Mouse (Mus musculus) kidney, embryonic 14.5 days (tissue): ENCODE results near the gene Cnot3. TPM values are rescaled to one million over a fixed set of nuclear protein-coding genes. Genes with fewer than 3 reads are reported as not detected.
"Not testable (repeated sequence)": the region's sequence is repeated elsewhere in the genome, so short reads cannot be mapped to it uniquely, and the experiment has no call there.

Experiments
- ATAC-seq: fragments of 200-750 bp; cut with Nextera tagmentation; 2 replicates; pipeline ENCODE4 v1.8.0; 2017; ENCODE audit warnings: moderate number of reproducible peaks, mild to moderate bottlenecking, moderate TSS enrichment, moderate library complexity; ENCODE audit not compliant: low FRiP score, low TSS enrichment
- H3K27ac ChIP-seq: fragments of 300-500 bp; sonication (generic); 2 replicates; pipeline ENCODE4 v1.5.1; 2014; ENCODE audit warnings: low read depth, mild to moderate bottlenecking, low read length, moderate library complexity, mixed read lengths
- H3K27me3 ChIP-seq: fragments of 300-500 bp; sonication (generic); 2 replicates; pipeline ENCODE4 v1.6.1; 2014; ENCODE audit warnings: mild to moderate bottlenecking, low read length; ENCODE audit not compliant: control insufficient read depth, insufficient read depth
- H3K36me3 ChIP-seq: fragments of 300-500 bp; sonication (generic); 2 replicates; pipeline ENCODE4 v1.6.1; 2014; ENCODE audit warnings: low read length, mixed read lengths; ENCODE audit not compliant: control insufficient read depth, insufficient read depth
- H3K4me1 ChIP-seq: fragments of 300-500 bp; sonication (generic); 2 replicates; pipeline ENCODE4 v1.6.1; 2014; ENCODE audit warnings: low read length, mixed read lengths; ENCODE audit not compliant: control insufficient read depth, insufficient read depth
- H3K4me2 ChIP-seq: fragments of 300-500 bp; sonication (generic); replicated peaks from 2 replicates; pipeline ENCODE4 v1.6.1; 2014; ENCODE audit warnings: low read depth, mild to moderate bottlenecking, low read length
- H3K4me3 ChIP-seq: fragments of 300-500 bp; sonication (generic); 2 replicates; pipeline ENCODE4 v1.5.1; 2014; ENCODE audit warnings: mild to moderate bottlenecking, low read length
- H3K9ac ChIP-seq: fragments of 300-500 bp; sonication (generic); 2 replicates; pipeline ENCODE4 v1.6.1; 2014; ENCODE audit warnings: low read depth, mild to moderate bottlenecking, low read length, moderate library complexity
- H3K9me3 ChIP-seq: fragments of 300-500 bp; sonication (generic); 2 replicates; pipeline ENCODE4 v1.6.1; 2016; ENCODE audit warnings: low read length; ENCODE audit not compliant: control insufficient read depth
- WGBS: fragments of 180-500 bp; shearing (Covaris S2); extraction: QIAGEN DNeasy Blood & Tissue Kit; methylation state at CpG from one replicate; pipeline ENCODE4 v1.1.7; 2014; 5-methylcytosine and 5-hydroxymethylcytosine counted together
- microRNA-seq: library from miRNA; unstranded; fragments of <30 nt; microRNA quantifications from one replicate; pipeline ENCODE4, GENCODE M21; 2016
- polyA plus RNA-seq: library from polyadenylated mRNA; unstranded; fragments of >200 nt; fragmentation: Nextera tagmentation; extraction: Ambion mirVana; gene quantifications from 2 replicates; pipeline ENCODE4 v1.2.1, GENCODE M21; 2014

Gene Cnot3
- polyA plus RNA-seq, 1 experiment from 2014 or later = 74.0 TPM

GRCm38 (mm10) chr7:3708447-3708980 lies 63.4 kb downstream of the Cnot3 start:
- not testable (repeated sequence) for H3K4me2 ChIP-seq, ATAC-seq, H3K27ac ChIP-seq, H3K4me1 ChIP-seq, H3K9me3 ChIP-seq, H3K9ac ChIP-seq, H3K4me3 ChIP-seq, H3K27me3 ChIP-seq
- H3K36me3 ChIP-seq = peaks cover 26% of the 10 kb centered on the region
- WGBS = 25% methylated on average over 5 of the region's 5 CpGs

GRCm38 (mm10) chr7:3709000-3709399 lies 63.9 kb downstream of the Cnot3 start:
- no peak overlapping the region for H3K4me3 ChIP-seq
- peaks cover 3% of the 10 kb centered on the region; the same call in 1 of the 2 replicates for H3K4me1 ChIP-seq
- H3K9ac ChIP-seq = no peak overlapping the region
- WGBS = 70% methylated on average over 1 of the region's 1 CpGs
- H3K27ac ChIP-seq = no peak overlapping the region
- no peaks in the 10 kb centered on the region for H3K9me3 ChIP-seq
- ATAC-seq = no peak
- H3K4me2 ChIP-seq = no peak overlapping the region
- H3K36me3 ChIP-seq = peaks cover 26% of the 10 kb centered on the region
- no peaks in the 10 kb centered on the region for H3K27me3 ChIP-seq

Small RNA genes within 50 kb of the gene (microRNA-seq; reads per million reads assigned to microRNA genes)
- gene Mir3572 = 3.6 reads per million, percentile 14 among the genes with 10 or more reads in this experiment

Other genes starting within 250 kb of the Cnot3 start
- gene Cacng6, start 221.1 kb upstream of the Cnot3 start, polyA plus RNA-seq = not detected in 2 replicates
- gene Tarm1, start 142.6 kb upstream of the Cnot3 start, polyA plus RNA-seq = not detected in 2 replicates
- gene Oscar, start 29.1 kb upstream of the Cnot3 start, polyA plus RNA-seq = 0.15 and 0.39 TPM in 2 replicates
- gene Ndufa3, start 27.9 kb upstream of the Cnot3 start, polyA plus RNA-seq = 463 and 564 TPM in 2 replicates
- gene Tfpt, start 15.3 kb upstream of the Cnot3 start, polyA plus RNA-seq = 24.2 and 34.9 TPM in 2 replicates
- 89.4 and 114 TPM in 2 replicates for gene Prpf31, start 15.3 kb upstream of the Cnot3 start, polyA plus RNA-seq
- 12.2 and 12.6 TPM in 2 replicates for gene Leng1, start 20.6 kb downstream of the Cnot3 start, polyA plus RNA-seq
- 18.0 and 19.9 TPM in 2 replicates for gene Tmc4, start 32.3 kb downstream of the Cnot3 start, polyA plus RNA-seq
- 287 and 317 TPM in 2 replicates for gene Tsen34, start 47.6 kb downstream of the Cnot3 start, polyA plus RNA-seq
- gene Mboat7, start 48.3 kb downstream of the Cnot3 start, polyA plus RNA-seq = 32.0 and 45.0 TPM in 2 replicates
- gene Rps9, start 58.7 kb downstream of the Cnot3 start, polyA plus RNA-seq = 1,617 and 1,895 TPM in 2 replicates
- 0.19 and 0.87 TPM in 2 replicates for gene Pirb, start 75.1 kb downstream of the Cnot3 start, polyA plus RNA-seq
- gene Gm15448, start 180.4 kb downstream of the Cnot3 start, polyA plus RNA-seq = not detected in 2 replicates
- 0.09 TPM in 1 of 2 replicates, not detected in the other for gene Pira2, start 199.8 kb downstream of the Cnot3 start, polyA plus RNA-seq